Mouse (Mus musculus): ENCODE results near the gene Pcdh19.

DNA sequence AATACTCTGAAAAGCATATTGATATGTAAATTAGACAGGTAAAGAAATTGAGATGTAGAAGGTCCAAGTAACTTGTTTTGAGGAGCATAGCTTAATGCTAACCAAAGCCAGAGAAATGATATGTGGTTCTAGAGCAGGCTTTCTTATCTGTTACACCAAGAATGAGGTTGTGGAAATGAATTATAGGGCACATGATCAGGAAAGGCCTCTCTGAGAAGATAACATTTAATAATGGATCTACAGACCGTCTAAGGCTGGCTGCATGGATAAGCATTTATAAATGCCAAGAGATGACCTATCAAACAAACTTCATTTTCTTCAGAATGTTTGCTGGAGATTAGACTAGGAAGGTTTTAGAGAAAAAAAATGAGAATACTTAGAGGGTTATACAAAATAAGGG lies 14.1 kb upstream of the Pcdh19 start:
- no peak for TF ChIP-seq CTCF (IDR thresholded peaks at IDR 0.05)
- TF ChIP-seq EP300 (IDR thresholded peaks at IDR 0.05) = no peak
